Mouse (Mus musculus) regulatory T cell (primary cell): Measurements from ENCODE around the gene Cfdp1.

Experiments
- in situ Hi-C: fragments of 300-600 bp; cut with MboI, MseI; formaldehyde crosslinking; loops from one replicate; pipeline ENCODE4 v1.15.1; 2025; ENCODE audit warnings: high pct_unique_total_duplicates

The Cfdp1 gene

GRCm38 (mm10) chr8:111853861-111854501 lies at the start of gene Cfdp1:
Gene Cfdp1, minus strand, starts transcription at chr8:111854291.
- in situ Hi-C loops: loop anchor here (25.0 kb wide), 1 partner anchor 1992 kb away; the partner anchor contains the start of gene Phlpp2

DNA sequence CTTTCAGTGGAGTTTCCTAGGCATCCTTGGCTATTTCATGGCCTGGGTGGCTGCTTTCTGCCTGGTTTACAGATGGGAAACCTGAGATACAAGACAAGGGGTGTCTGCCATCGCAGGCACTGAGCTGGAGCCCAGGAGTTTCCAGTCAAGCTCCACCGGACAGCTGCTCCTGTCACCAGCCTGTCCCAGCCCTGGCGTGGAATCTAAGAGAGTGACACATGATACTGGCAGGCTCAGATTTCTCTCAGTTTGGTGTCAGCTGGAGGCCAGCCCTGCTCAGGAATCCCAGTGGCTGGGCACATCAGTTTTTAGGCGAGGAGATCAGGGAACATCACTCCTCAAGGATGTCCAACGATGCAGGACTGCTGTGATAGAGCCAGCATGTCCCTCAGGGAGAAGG lies 48.0 kb upstream of the Cfdp1 start:
- in situ Hi-C loops: no loop called here

- in situ Hi-C loops: no loop called here
Measured at GRCm38 (mm10) chr8:111898586-111898985, 44.5 kb upstream of the Cfdp1 start.

DNA sequence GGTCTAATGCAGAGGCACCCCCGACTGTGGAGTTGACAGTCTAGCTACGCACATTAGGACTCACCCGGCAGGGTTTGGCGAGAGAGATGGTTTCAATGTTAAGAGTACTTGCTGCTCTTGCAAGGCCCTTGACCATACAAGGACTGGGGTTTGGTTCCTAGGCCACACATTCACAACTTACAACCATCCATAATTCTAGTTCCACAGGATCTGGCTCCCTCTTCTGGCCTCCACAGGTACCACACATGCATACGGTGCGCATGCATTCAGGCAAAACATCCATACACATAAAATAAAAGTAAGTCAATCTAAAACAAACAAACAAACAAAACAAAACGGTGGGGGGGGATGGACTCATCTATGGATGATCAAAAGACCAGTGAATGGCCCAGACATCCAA lies 40.9 kb upstream of the Cfdp1 start:
- in situ Hi-C loops: no loop called here

DNA sequence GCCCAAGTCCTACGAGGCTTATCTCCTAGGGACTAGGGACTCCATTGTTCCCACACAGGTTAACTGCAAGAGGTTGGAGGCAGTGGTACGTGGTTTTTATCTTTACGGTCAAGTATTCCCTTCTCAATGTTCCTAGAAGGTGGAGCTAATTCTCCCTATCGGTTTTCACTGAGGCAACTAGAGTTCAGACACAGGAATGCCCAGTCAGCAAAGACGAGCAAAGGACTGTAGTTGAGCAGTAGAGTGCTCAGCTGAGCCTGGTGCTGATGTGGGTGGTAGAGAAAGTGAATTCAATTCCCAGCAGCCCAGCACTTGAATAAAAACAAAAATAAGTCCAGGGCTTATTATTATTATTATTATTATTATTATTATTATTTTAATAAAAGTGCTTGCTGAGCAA lies 38.5 kb upstream of the Cfdp1 start:
- in situ Hi-C loops: no loop called here

- in situ Hi-C loops: no loop called here
Measured at GRCm38 (mm10) chr8:111891983-111892382, 37.9 kb upstream of the Cfdp1 start.

DNA sequence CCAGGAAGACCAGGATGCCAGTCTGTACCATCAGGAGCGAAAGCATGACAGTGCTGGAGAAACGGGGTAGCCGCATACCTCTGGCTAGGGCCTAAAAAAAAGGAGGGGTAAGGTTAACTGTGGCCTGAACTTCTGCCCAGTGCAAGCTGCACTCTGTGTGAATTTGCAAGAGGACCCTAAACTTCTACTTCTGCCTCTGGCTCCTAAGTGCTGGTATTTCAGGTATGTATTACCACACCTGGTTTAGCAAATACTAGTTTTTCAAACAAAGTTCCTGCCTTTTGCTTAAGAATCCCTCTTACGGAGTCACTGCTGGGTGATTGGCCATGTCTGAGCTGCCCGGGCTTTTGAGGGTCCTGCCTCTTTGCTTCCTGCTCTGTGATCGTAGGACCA lies 36.8 kb upstream of the Cfdp1 start:
- in situ Hi-C loops: no loop called here

- in situ Hi-C loops: no loop called here
Measured at GRCm38 (mm10) chr8:111889931-111890910, 36.1 kb upstream of the Cfdp1 start.

DNA sequence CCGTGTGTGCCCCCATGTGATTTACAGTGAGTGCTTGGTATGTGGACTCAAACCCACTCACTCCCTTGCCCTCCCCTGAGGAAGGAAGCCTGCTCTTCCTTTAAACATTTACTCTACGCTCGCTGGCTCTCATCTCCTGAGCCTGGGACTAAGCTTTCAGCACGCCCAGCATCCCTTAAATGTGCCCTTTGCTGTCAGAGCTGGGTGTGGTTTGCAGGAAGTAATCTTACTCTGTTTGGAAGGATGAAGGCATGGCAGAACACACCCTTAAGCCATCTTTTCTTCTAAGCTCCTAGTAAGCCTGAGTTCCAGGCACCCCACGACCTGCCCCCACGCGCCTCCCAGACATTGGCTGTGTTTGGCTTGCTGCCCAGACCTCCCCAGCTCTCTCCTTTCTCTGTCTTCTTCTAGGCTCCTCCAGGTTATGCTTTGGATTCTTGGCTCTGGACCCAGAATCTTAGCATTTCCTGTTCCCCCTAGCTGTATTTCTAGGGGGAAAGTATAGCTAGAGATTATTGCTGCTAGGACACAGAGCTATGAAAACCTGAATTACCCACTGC lies 34.1 kb upstream of the Cfdp1 start:
- in situ Hi-C loops: no loop called here

DNA sequence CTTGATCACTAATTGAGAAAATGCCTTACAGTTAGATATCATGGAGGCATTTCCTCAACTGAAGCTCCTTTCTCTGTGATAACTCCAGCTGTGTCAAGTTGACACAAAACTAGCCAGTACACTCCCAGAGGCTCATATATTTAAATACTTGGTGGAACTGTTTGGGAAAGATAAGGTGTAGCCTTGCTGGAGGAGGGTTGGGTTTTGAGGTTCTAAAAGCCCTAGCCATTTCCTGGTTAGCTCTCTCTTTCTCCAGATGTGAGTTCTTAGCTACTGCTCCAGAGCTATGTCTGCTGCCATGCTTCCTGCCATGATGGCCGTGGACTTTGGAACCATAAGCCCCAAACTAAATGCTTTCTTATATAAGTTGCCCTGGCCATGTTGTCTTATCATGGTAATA lies 33.4 kb upstream of the Cfdp1 start:
- in situ Hi-C loops: no loop called here

- in situ Hi-C loops: no loop called here
Measured at GRCm38 (mm10) chr8:111883615-111884014, 29.5 kb upstream of the Cfdp1 start.

- in situ Hi-C loops: no loop called here
Measured at GRCm38 (mm10) chr8:111881591-111881990, 27.5 kb upstream of the Cfdp1 start.

DNA sequence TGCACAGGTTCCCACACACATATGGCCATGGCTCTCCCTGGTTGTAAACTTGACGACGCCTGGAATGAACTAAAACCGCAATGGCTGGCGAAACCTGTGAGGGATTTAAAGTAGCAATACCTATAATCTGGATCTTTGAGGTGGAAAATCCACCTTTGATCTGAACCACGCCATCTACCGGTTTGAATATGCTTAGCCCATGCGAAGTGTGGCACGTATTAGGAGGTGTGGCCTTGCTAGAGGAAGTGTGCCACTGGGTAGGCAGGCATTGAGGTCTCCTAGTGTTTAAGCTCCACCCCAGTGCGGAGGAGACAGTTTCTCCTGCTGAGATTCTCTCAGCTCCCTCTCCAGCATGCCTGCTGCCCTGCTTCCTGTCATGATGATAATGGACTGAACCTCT lies 23.6 kb upstream of the Cfdp1 start:
- in situ Hi-C loops: no loop called here

GRCm38 (mm10) chr8:111876355-111876948 lies 22.4 kb upstream of the Cfdp1 start, which contains the start of gene Tmem170:
Gene Tmem170, minus strand, starts transcription at chr8:111876750.
- in situ Hi-C loops: no loop called here

- in situ Hi-C loops: no loop called here
Measured at GRCm38 (mm10) chr8:111875758-111876157, 21.7 kb upstream of the Cfdp1 start.

DNA sequence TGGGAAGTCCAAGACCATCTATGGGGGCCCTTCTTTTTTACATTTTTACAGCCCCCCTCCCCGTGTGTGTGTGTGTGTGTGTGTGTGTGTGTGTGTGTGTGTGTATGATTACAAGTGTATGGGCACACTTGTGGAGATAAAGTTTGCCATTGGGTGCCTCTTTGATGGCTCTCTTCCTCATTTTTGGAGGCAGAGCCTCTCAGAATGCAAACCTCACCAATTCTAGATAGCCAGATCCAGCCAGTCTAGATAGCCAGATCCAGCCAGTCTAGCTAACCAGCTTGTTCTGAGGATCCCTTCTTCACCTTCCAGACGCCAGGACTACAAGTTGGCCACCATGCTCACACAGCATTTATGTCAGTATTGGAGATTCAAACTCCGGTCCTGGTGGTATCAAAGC lies 17.2 kb upstream of the Cfdp1 start:
- in situ Hi-C loops: loop anchor here (5.0 to 25.0 kb wide), 2 partner anchors 126 to 2009 kb away; partner anchors contain the start of gene Phlpp2

DNA sequence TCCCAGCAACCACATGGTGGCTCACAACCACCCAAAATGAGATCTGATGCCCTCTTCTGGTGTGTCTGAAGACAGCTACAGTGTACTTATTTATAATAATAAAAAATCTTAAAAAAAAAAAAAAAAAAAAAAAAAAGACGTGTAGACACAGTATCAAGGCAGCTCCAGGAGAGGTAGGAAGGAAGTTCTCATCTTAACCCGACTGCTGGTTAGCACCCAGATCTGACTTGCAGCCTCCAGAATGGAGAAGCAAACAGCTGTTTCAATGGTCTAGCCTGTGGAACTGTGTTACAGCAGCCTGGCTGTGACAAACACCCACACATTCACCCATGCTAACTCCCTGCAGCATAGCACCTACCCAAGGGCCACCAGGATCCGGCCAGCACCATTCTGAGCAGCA lies 16.3 kb upstream of the Cfdp1 start:
- in situ Hi-C loops: loop anchor here (5.0 to 25.0 kb wide), 2 partner anchors 127 to 2008 kb away; partner anchors contain the start of gene Phlpp2

DNA sequence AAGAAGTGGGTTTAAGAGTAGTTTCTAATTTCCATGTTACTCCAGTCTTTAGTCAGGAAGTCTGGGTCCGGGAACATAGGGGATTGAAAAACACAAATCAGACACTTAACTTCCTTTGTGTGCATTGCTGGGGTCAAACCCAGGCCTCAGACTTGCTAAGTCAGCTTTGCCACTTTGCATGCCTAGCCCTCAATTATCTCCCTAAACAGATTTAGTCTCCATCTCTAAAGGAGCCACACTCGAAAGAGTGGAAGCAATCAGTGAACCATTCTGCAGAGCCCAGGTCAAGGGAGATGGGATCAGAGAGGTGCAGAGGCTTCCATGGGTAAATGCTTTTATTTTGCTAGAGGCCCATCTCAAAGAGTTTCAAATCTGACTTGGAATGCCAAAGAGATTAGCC lies 14.6 kb upstream of the Cfdp1 start:
- in situ Hi-C loops: loop anchor here (25.0 kb wide), 1 partner anchor 2006 kb away; the partner anchor contains the start of gene Phlpp2

DNA sequence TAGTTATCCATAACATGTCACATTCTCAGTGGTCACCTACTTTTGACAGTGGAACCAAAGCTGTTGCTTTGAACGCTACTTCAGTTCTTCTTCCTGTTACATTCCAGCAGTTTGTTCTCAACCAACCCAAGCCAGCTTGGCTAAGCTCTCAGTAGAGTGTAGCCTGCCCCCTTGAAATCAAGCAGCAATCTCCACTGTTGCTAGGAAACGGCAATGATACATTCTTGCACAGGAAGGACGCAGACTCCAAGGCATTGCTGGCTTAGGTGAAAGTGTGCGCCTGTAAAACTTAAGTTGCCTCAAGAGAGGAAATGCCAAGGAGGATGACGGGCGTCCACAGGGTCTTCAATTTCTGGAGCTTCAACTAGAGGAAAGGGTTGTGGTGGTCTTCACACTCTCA lies 11.8 kb upstream of the Cfdp1 start:
- in situ Hi-C loops: loop anchor here (25.0 kb wide), 1 partner anchor 2004 kb away; the partner anchor contains the start of gene Phlpp2

DNA sequence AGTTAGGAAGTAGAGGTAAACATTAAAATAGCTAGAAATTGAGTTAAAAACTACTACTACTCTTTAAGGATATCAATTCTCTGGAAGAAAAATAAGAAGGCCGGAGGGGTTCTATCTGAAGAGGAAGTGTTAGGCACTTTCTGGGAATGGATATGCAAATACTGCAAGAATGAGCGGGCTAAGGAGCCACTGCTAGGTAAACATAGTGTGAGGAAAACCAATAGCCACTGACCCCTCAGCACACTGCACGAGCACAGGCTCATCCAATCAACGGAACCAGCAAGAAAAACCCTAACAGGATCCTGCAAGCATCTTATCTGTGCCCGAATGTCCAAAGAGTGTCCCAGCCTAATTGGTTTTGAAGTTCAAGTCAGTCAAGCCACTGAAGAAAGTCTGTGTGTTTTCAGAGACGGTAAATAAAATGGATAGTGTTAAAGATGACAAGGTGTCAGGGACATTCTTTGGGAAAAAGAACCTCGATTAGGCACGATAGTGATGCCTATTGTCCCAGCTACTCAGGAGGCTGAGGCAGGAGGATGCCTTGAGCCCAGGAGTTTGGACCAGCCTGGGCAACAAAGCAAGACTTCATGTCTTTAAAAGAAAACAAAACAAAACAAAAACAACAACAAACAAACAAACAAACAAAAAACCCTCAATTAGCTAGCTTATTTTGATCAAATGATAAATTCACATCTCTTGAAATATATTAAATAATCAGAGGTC lies 11.2 kb upstream of the Cfdp1 start:
- in situ Hi-C loops: loop anchor here (25.0 kb wide), 1 partner anchor 2003 kb away; the partner anchor contains the start of gene Phlpp2

DNA sequence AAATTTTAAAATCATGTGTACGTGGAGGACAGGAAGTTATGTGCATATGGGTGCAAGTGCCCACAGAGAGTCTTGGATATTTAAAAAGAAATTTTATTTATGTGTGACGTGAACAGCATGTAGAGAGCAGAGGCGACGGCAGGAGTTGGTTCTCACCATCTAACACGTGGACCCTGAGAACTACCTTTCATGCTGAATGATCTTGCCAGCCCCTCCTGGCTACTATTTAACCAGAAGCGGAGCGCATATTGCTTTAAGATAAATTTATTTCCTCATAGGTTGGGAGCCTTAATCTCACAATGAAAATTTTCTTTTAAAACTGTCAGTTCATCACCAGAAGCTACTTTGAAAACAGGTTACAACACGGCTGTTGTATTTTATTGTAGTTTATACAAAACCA lies 10.6 kb upstream of the Cfdp1 start:
- in situ Hi-C loops: loop anchor here (25.0 kb wide), 1 partner anchor 2002 kb away; the partner anchor contains the start of gene Phlpp2
